Mouse (Mus musculus): Measurements from ENCODE around the gene Ibsp.

Ibsp gene

GRCm38 (mm10) chr5:104344526-104345240, 45.7 kb downstream of the Ibsp start:
- no peak for DNase-seq

- no peak for DNase-seq
Observed at GRCm38 (mm10) chr5:104345241-104345630, 46.3 kb downstream of the Ibsp start.

- no peak for DNase-seq
Observed at GRCm38 (mm10) chr5:104351041-104351440, 52.1 kb downstream of the Ibsp start.

GRCm38 (mm10) chr5:104351874-104352273, 52.9 kb downstream of the Ibsp start:
- no peak for DNase-seq

- no peak for DNase-seq
Observed at GRCm38 (mm10) chr5:104357575-104357974, 58.6 kb downstream of the Ibsp start.

- no peak for DNase-seq
Observed at GRCm38 (mm10) chr5:104358592-104358991, 59.6 kb downstream of the Ibsp start.

GRCm38 (mm10) chr5:104359257-104359656, 60.3 kb downstream of the Ibsp start:
- DNase-seq = no peak

Data from liver (tissue).